Comparison of ENCODE assay signal across 8 mouse cellular contexts in genomic region chr5:122379374-122380155, GRCm38 (mm10). TPM values are rescaled to one million over a fixed set of nuclear protein-coding genes. Genes with fewer than 3 reads are reported as not detected.
DNase-seq lines count a peak whose midpoint lies in the region; ATAC-seq and TF ChIP-seq lines count a peak whose summit lies in the region.

No protein-coding gene starts in this region.

- H3K27ac ChIP-seq in kidney, embryonic 15.5 days = no peak overlapping the region
- no peak overlapping the region for H3K27ac ChIP-seq in liver, adult 2 months (replicated peaks; ENCODE audit: insufficient read depth, low read depth, low read length)

- H3K4me2 ChIP-seq in kidney, embryonic 15.5 days = no peak overlapping the region

- DNase-seq in 416B (ENCODE audit: low read depth) = peak; percentile 82
- peak; percentile 80 to 91 for DNase-seq in adrenal gland, adult (ENCODE audit: inconsistent age in 2 of 2, low spot score in 1 of 2)
- peak; percentile 85 for DNase-seq in embryo, embryonic 10.5 days (ENCODE audit: low spot score)
- DNase-seq in gastrocnemius, postnatal 25 days = peak; percentile 67
- DNase-seq in liver, adult 2 months (ENCODE audit: extremely low read depth, low read depth, low spot score) = peak; percentile 42
- DNase-seq in monocyte, adult 2 months (ENCODE audit: low read depth in 1 of 2, low spot score in 2 of 2) = peak; percentile 49 to 50
- peak; percentile 89 for DNase-seq in splenic B cell, adult 2 months (ENCODE audit: low read depth, low spot score)

- no peaks in the 10 kb centered on the region for H3K79me2 ChIP-seq in liver, adult 2 months (ENCODE audit: control insufficient read depth, insufficient read depth, low read length)

- no peak for TF ChIP-seq POLR2A in liver, adult 2 months (IDR thresholded peaks at IDR 0.05; ENCODE audit: extremely low read depth, insufficient read depth, low read length)

- WGBS in kidney, embryonic 15.5 days = 50% methylated on average over 11 of the region's 11 CpGs
- 54% methylated on average over 11 of the region's 11 CpGs for WGBS in liver, adult 2 months

- H3K9ac ChIP-seq in kidney, embryonic 15.5 days = no peak overlapping the region
- H3K9ac ChIP-seq in liver, adult 2 months (ENCODE audit: low read depth, low read length) = no peak overlapping the region

- no peaks in the 10 kb centered on the region for H3K9me3 ChIP-seq in kidney, embryonic 15.5 days (replicated peaks)

- H3K4me3 ChIP-seq in kidney, embryonic 15.5 days (replicated peaks) = no peak overlapping the region
- H3K4me3 ChIP-seq in liver, adult 2 months (ENCODE audit: insufficient read depth, low read depth, low read length) = no peak overlapping the region

- no peaks in the 10 kb centered on the region for H3K27me3 ChIP-seq in kidney, embryonic 15.5 days
- H3K27me3 ChIP-seq in liver, adult 2 months (ENCODE audit: control insufficient read depth, insufficient read depth, low read length) = no peaks in the 10 kb centered on the region
- no peaks in the 10 kb centered on the region for H3K27me3 ChIP-seq in splenic B cell, adult 2 months (ENCODE audit: control insufficient read depth, insufficient read depth, low read length, poor library complexity, severe bottlenecking)

- peak; percentile 18; the same call in 1 of the 2 replicates for ATAC-seq in kidney, embryonic 15.5 days (replicated peaks; ENCODE audit: low FRiP score)

- TF ChIP-seq CTCF in liver, adult 2 months (IDR thresholded peaks at IDR 0.05; ENCODE audit: low read depth, low read length) = peak; percentile 96

- H3K36me3 ChIP-seq in kidney, embryonic 15.5 days = peaks cover 67% of the 10 kb centered on the region
- H3K36me3 ChIP-seq in liver, adult 2 months (ENCODE audit: control insufficient read depth, insufficient read depth, low read length) = peaks cover 16% of the 10 kb centered on the region; the same call in 1 of the 2 replicates
- peaks cover 14% of the 10 kb centered on the region for H3K36me3 ChIP-seq in splenic B cell, adult 2 months (ENCODE audit: control insufficient read depth, insufficient read depth, low read length, poor library complexity, severe bottlenecking)

- no peaks in the 10 kb centered on the region for H3K4me1 ChIP-seq in kidney, embryonic 15.5 days
- no peaks in the 10 kb centered on the region for H3K4me1 ChIP-seq in liver, adult 2 months (ENCODE audit: control insufficient read depth, insufficient read depth, low read length)

RNA-seq across cellular contexts. Expression of gene Fam216a, which starts 7.4 kb away (rescaled TPM):
- 1 to 10 TPM; 5.8 to 6.1 TPM for total RNA-seq in gastrocnemius, postnatal 25 days (2021)
- polyA plus RNA-seq in kidney, embryonic 15.5 days (2015; fragmentation: Nextera tagmentation; extraction: Ambion mirVana) = 57.6 and 63.6 TPM in 2 replicates
- total RNA-seq in liver, adult 2 months (2014; rRNA removed) = 3.4 and 4.2 TPM in 2 replicates
- polyA plus RNA-seq in liver, adult 2 months (2012; rRNA removed) = 2.8 and 3.4 TPM in 2 replicates

RNA-seq across cellular contexts. Expression of gene Gpn3, which starts 7.9 kb away (rescaled TPM):
- total RNA-seq in gastrocnemius, postnatal 25 days (2021) = 10 to 100 TPM; 20.4 to 21.4 TPM
- 69.7 and 74.6 TPM in 2 replicates for polyA plus RNA-seq in kidney, embryonic 15.5 days (2015; fragmentation: Nextera tagmentation; extraction: Ambion mirVana)
- total RNA-seq in liver, adult 2 months (2014; rRNA removed) = 14.1 and 18.4 TPM in 2 replicates
- polyA plus RNA-seq in liver, adult 2 months (2012; rRNA removed) = 23.5 and 24.6 TPM in 2 replicates

RNA-seq across cellular contexts. Expression of gene Arpc3, which starts 12.1 kb away (rescaled TPM):
- total RNA-seq in gastrocnemius, postnatal 25 days (2021) = 10 to 100 TPM; 46.8 to 54.9 TPM
- polyA plus RNA-seq in kidney, embryonic 15.5 days (2015; fragmentation: Nextera tagmentation; extraction: Ambion mirVana) = 131 and 169 TPM in 2 replicates
- total RNA-seq in liver, adult 2 months (2014; rRNA removed) = 93.6 and 119 TPM in 2 replicates
- polyA plus RNA-seq in liver, adult 2 months (2012; rRNA removed) = 93.9 and 121 TPM in 2 replicates

RNA-seq across cellular contexts. Expression of gene Vps29, which starts 25.4 kb away (rescaled TPM):
- 10 to 100 TPM; 38.2 to 39.6 TPM for total RNA-seq in gastrocnemius, postnatal 25 days (2021)
- polyA plus RNA-seq in kidney, embryonic 15.5 days (2015; fragmentation: Nextera tagmentation; extraction: Ambion mirVana) = 218 and 230 TPM in 2 replicates
- total RNA-seq in liver, adult 2 months (2014; rRNA removed) = 52.8 and 58.8 TPM in 2 replicates
- polyA plus RNA-seq in liver, adult 2 months (2012; rRNA removed) = 24.9 and 27.9 TPM in 2 replicates

RNA-seq across cellular contexts. Expression of gene Rad9b, which starts 25.5 kb away (rescaled TPM):
- total RNA-seq in gastrocnemius, postnatal 25 days (2021) = under 1 TPM; 0.23 to 0.35 TPM
- 9.6 and 11.9 TPM in 2 replicates for polyA plus RNA-seq in kidney, embryonic 15.5 days (2015; fragmentation: Nextera tagmentation; extraction: Ambion mirVana)
- total RNA-seq in liver, adult 2 months (2014; rRNA removed) = 3.8 and 4.5 TPM in 2 replicates
- 1.00 and 1.5 TPM in 2 replicates for polyA plus RNA-seq in liver, adult 2 months (2012; rRNA removed)
